Mouse (Mus musculus) ZHBTc4 (cell line): ENCODE measurements around the gene Susd6.

ENCODE experiments used
- DNase-seq: peaks from one replicate; pipeline ENCODE4 v3.0.0-alpha.2; 2011; ENCODE audit warnings: low read depth, low spot score

Susd6 gene

GRCm38 (mm10) chr12:80838271-80838670, 48.0 kb downstream of the Susd6 start:
- DNase-seq = no peak

DNA sequence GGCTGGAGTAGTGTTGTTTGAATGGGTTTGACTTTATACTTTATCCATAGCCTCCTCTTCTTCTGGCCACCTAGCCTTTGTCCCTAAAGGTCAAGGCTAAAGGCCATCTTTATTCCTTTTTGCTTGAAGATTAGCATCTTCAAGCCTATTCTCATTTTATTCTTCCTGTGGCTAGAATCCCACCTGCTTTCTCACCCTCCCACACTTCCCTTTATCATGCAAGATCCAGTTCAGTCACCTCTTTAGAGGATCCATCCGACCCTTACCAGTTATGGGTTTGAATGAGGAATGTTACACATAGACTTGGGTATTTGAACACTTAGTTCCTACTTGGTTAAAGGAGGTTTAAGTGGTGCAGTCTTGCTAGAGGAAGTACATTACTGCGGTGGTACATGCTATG, 48.5 kb downstream of the Susd6 start:
- peak; percentile 81 for DNase-seq

DNA sequence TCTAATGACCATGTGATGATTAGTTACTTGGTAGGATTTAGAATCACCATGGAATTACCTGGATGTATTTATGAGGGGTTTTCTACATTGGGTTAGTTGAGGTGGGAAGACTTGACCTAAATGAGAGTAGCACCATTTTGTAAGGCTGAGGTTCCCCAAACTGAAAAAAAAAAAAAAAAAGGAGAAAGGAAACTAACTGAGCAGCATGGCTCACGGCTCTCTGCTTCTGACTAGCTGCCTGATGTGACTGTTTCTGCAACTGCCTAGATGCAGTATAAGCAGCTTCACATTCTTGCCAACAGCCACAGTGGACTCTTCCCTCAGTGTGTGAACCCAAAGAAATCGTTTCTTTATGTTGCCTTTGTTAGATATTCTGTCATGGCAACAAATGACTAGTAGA, 49.3 kb downstream of the Susd6 start:
- DNase-seq = no peak

DNA sequence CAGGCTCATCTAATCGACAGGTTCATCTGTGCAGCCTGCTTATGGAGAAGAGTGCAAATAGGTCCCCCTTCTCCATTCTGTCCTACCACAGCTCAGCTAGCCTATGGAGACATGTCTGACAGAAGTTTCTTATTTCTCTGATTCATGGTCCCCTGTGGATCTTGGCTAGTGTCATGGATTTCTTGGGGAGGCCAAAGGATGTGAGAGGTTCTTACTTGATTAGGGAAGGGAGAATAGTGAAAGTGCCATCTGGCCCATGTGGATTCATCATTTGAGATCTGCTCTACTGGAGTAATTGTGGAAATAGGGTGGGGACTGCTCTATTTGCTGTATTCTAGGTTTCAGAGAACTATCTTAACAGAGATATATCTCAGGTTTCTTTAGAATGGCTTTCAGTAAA, 51.3 kb downstream of the Susd6 start:
- DNase-seq = no peak

GRCm38 (mm10) chr12:80842609-80843008, 52.3 kb downstream of the Susd6 start:
- DNase-seq = no peak

DNA sequence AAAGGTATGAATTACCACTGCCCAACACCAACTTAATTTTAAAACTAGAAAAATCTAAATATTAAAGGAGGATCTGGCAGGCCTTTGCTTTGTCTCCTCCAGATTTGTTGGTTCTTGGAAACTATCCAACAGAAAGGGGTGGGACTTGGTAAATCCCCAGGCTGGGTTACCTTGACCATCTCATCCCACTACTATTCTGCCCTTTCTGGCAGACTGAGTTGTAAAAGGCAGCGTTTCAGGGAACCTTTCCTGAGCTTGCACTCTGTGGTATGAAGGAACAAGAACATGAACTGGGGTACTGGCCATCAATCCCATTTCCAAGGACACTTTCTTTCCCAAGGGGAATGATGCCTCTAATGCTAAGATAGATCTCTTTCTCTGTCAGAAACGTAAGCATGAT, 52.9 kb downstream of the Susd6 start:
- no peak for DNase-seq

GRCm38 (mm10) chr12:80843651-80844444, 53.5 kb downstream of the Susd6 start:
- DNase-seq = peak; percentile 46

DNA sequence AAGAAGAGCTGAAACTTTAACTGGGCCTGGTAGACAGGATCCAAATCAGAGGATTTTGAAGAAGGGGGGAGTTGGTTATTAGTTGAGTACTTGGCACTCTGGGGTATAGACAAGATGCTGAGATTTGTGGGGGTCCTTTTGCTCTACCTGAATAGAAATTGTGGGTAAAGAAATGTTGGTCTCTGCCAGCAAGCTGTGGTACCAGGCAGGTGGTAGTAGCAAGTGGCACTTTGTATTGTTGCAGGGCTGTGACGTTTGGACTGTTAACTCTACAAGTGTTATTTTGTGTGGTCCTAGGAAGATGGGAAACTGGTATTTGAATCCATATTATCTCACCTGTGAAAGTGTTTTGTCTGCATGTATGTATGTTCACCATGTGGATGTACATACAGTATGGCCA, 55.6 kb downstream of the Susd6 start:
- DNase-seq = no peak

DNA sequence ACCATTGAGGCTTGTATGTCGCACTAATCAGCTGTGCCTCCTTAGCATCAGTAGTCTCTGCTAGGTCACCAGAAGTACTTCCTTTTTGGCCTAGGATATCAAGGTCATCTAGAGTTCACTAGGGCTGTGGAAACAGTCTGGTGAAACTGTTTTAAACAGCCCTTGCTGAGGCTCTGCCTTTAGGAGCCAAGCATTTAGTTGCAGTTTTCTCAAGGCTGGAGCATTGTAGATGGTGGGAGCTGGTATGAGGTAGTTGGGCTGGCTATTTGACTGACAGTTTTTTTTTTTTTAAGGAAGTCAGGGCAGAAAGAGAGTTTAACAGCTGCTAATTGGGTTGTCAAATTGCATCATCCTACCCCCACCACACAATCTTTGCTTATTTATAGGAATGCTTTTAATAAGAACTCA, 56.6 kb downstream of the Susd6 start:
- peak; percentile 10 for DNase-seq

- no peak for DNase-seq
These were observed 61.7 kb downstream of the Susd6 start for GRCm38 (mm10) chr12:80852001-80852400.

- peak; percentile 61 for DNase-seq
These were observed 63.4 kb downstream of the Susd6 start for GRCm38 (mm10) chr12:80853737-80854136.

- no peak for DNase-seq
These were observed 64.4 kb downstream of the Susd6 start for GRCm38 (mm10) chr12:80854671-80855070.

GRCm38 (mm10) chr12:80855100-80855499, 64.8 kb downstream of the Susd6 start:
- no peak for DNase-seq

DNA sequence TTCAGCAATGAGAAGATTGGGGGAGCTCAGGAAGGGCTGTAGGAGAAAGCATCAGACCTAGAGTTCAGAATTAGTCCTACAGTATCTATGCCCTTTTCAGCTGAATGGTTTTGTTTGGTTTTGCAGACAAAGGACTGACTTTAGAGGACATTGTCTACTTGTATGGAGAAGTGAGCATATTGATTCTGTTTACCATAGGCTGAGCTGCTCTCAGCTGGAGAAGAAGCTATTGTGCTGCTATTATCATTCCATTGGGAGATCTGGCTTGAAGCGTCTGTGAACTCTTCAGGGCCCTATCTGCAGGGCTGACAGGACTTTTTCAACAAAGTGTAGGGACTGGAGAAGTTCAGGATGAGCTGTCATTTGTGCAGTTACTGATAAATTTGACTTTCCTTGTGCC, 65.3 kb downstream of the Susd6 start:
- peak; percentile 56 for DNase-seq

GRCm38 (mm10) chr12:80857636-80858293, 67.5 kb downstream of the Susd6 start:
- no peak for DNase-seq

GRCm38 (mm10) chr12:80858307-80858706, 68.0 kb downstream of the Susd6 start:
- DNase-seq = no peak

DNA sequence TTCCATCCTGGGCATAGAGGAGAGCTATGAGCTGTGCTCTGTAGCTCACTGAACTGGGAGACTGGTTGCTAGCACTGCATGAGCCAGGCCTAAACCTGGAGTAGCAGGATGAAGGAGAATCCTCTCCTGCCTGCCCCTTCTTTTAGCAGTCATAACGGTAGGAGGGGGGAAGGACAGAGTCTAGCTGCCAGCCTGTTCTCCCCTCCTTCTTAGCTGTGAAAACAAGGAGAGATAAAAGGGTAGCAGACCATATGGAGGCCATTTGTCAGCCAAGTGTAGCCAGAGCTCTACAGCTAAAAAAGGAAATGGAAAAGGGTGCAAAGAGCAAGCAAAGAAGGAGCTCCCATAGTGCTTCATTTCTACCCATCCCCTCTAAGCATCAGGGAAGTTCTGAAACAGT, 71.6 kb downstream of the Susd6 start:
- no peak for DNase-seq

DNA sequence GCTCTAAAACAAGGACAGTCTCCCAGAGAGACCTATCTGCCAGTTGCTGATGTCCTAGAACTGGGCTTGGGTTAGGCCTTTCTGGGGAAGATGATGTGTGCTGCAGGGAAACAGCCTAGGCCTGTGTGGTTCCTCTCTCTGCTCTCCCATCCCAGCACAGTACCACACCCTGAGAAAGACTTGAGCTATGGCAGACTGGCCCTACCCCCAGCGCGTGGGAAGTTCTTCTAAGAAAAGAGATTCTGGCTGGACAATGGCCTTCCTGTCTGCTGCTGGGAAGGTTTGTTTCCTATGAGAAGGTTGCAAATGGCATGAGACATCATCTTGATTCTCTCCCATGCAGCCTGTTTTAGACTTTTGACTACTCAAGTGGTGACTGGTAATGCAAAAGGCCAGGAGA, 73.1 kb downstream of the Susd6 start:
- no peak for DNase-seq

GRCm38 (mm10) chr12:80865175-80865574, 74.9 kb downstream of the Susd6 start:
- no peak for DNase-seq

GRCm38 (mm10) chr12:80866023-80866422, 75.7 kb downstream of the Susd6 start:
- no peak for DNase-seq

DNA sequence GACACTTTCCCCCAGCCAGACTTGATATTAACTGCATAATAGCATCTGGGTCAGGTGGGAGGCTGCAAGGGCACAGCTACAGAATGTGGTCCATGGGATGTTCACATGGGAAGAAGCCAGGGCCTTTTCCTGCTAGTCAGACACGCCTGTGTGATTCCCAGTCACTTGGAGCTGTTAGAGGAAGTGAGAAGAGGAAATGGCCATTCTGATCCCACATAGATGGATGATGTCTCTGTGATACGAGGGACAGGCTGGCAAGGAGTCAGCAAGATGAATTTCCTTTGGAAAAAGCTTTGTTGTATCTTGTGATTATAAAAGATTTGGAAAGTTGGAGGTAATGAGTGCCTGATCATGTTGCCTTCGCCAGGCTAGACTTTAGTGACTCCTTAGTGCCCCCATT, 76.8 kb downstream of the Susd6 start:
- no peak for DNase-seq

DNA sequence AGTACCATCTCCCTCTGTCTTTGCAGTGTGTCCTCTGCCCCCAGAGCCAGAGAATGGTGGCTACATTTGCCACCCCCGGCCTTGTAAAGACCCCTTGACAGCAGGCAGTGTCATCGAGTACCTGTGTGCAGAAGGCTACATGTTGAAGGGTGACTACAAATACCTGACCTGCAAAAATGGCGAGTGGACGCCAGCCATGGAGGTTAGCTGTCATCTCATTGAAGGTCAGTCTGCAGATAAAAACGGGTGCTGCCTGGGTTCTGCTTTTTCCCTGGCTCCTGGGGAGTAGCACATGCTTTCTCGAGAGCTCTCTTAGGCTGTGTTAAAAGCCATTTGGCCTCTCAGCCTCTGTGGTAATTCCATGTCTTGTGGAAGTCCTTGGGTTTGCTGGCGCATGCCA, 78.1 kb downstream of the Susd6 start:
- no peak for DNase-seq
